Mouse (Mus musculus) ovary, adult 2 months (tissue): ENCODE measurements around the gene Traf4. TPM values are rescaled to one million over a fixed set of nuclear protein-coding genes. Genes with fewer than 3 reads are reported as not detected.

Experiments used
- polyA plus RNA-seq: library from polyadenylated mRNA; depleted of rRNA; stranded (reverse); fragments of >200 nt; gene quantifications from 2 replicates; pipeline ENCODE4 v1.2.3, GENCODE M21; 2012; rRNA removed

Traf4 gene
- polyA plus RNA-seq: 122 and 141 TPM in 2 replicates

DNA sequence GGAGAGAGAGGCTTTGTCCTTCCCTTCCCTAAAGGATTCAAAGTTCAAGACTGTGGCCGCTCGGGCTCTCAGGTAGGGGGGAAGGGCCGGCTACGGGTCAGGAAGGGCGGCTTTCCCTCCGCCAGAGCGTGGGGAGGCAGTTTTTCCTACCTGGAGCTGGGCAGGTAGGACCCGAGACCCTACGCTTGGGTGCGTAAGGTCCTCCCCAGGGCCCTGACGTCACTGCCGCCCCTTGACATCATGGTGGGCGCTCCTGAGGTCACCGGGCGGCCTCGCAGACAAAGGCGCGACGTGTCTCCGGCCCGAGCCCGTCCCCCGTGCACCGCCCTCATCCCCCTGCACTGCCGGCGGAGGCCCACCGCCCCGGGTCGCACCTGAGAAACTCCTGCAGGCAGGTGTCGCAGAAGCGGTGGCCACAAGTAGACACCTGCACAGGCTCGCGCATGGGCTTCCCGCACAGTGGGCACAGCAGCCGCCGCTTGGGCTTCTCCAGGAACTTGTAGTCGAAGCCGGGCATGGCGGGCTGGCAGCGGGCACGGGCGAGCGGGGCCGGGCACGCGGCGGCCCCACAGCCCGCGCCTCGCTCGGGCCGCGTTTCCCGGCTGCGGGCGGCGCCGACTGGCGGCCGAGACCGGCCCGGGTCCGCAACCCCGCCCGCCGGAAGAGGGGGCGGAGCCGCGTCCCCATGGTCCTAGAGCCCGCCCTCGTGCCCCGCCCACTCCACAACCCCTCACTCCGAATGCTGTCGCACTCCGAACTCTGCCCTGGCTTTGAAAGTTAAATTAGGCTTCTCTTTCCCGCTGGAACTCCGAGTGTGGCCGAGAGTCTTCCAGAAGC lies at the start of gene Traf4:
TSS of gene Traf4 (minus strand) at position 666 of the 837 bp plus-strand sequence.

DNA sequence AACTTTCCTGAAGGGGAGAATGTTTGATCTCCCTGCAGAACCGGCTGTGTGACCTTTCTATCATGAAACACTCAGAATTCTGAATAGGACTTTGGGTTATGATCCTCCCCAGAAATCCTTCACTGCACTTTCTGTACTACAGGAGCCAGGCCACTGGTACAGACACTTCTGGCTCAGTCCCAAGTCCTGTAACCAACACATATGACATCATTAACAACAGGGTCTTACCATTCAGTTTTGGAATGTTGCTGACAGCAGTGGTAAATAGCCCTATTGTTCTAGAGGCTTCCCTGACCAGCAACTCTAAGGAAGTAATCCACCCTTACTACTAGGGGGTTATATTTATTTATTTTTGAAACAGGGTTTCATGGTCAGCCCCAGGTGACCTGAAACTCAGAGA lies 27.7 kb upstream of the Traf4 start, which contains the start of gene Proca1:
TSS of gene Proca1 (plus strand) at position 280 of the 400 bp plus-strand sequence.

GRCm38 (mm10) chr11:78188331-78189233 lies 23.2 kb upstream of the Traf4 start, which contains the start of gene Rab34:
Gene Rab34 (plus strand): TSS chr11:78188430.

DNA sequence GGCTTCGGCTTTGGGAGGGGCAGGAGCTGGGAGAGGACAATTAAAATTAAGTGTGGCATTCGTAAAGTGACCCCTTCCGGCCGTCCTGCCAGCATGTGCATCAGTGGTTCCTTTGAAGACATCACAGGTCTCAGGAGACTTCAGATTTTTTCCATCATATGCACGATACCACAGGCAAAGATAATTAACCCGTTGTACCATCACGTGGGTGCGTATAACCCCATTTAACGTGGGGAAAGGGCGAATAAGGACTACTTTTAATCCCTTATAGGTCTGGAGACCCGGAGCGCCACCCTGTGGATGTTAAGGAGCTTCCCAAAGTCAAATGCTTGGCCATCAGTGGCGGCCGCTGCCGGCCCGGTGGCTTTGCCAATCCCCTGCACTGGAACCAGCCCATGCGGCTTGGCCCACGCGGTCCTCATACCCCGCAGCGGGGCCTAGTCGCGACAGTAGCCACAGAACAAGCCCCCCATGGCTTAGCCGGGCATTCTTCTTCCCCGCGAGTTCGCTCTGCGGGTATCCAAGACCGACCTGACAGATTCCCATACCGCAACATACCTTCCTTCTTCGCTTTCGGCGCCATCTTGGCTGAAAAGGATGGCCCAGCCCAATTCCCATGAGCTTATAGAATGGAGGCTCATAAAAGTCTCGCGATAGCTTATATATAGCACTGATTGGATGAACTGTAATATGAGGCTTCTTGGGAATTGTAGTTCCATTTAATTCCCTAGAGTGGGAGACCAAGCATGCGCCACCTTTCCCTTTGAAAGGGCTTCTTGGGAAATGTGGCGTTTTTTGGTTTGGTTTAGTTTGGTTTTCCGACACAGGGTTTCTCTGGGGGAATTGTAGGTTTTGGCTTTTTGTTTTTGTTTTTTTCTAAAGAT lies 17.8 kb upstream of the Traf4 start, which contains the start of gene Rpl23a:
TSS of gene Rpl23a (minus strand) at position 624 of the 884 bp plus-strand sequence.

DNA sequence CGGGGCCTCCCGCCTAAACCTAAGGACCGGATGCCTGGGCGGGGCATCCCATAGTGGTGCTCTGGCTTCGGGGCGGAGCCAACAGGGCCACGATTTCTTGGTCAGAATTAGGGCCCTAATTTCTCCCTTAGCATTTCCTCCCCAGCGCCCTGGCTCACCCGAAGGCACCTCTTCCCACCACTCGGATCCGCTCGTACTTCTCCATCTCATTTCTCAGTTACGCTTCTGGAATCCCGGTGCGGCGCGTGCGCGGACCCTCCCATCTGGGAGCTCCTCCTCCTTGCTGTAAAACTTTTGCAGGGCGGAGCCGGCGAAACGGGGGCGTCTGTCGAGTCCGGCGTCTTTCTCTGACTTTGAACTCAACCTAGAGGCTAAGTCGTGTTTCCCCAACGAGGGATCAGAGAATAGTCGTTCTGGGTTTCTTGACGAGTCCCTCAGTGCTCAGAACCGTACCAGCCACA lies 11.0 kb upstream of the Traf4 start, which contains the start of the genes Nek8 and Tlcd1:
TSS of gene Nek8 (minus strand) at position 274 of the 461 bp plus-strand sequence.
TSS of gene Tlcd1 (plus strand) at position 310 of the 461 bp plus-strand sequence.

Other genes with a start within 250 kb of the Traf4 start
- gene Sez6, start 234.8 kb downstream of the Traf4 start, polyA plus RNA-seq: 2.8 and 3.3 TPM in 2 replicates
- 54.3 and 67.9 TPM in 2 replicates for gene Phf12, start 182.8 kb downstream of the Traf4 start, polyA plus RNA-seq
- 19.7 TPM in 2 replicates for gene Dhrs13, start 133.3 kb downstream of the Traf4 start, polyA plus RNA-seq
- gene Flot2, start 127.7 kb downstream of the Traf4 start, polyA plus RNA-seq: 130 and 137 TPM in 2 replicates
- gene Eral1, start 85.2 kb downstream of the Traf4 start, polyA plus RNA-seq: 38.3 and 49.4 TPM in 2 replicates
- gene Fam222b, start 70.9 kb downstream of the Traf4 start, polyA plus RNA-seq: 30.4 and 47.6 TPM in 2 replicates
- 34.2 and 34.3 TPM in 2 replicates for gene Nek8, start 11.1 kb upstream of the Traf4 start, polyA plus RNA-seq
- 100 and 122 TPM in 2 replicates for gene Tlcd1, start 11.1 kb upstream of the Traf4 start, polyA plus RNA-seq
- 166 and 182 TPM in 2 replicates for gene Rpl23a, start 18.0 kb upstream of the Traf4 start, polyA plus RNA-seq
- 162 and 227 TPM in 2 replicates for gene Rab34, start 22.8 kb upstream of the Traf4 start, polyA plus RNA-seq
- gene Proca1, start 27.8 kb upstream of the Traf4 start, polyA plus RNA-seq: 0.90 and 1.1 TPM in 2 replicates
- gene Sdf2, start 80.2 kb upstream of the Traf4 start, polyA plus RNA-seq: 160 and 201 TPM in 2 replicates
- gene Supt6, start 80.4 kb upstream of the Traf4 start, polyA plus RNA-seq: 17.8 and 25.3 TPM in 2 replicates
- gene 2610507B11Rik, start 96.2 kb upstream of the Traf4 start, polyA plus RNA-seq: 88.4 and 89.1 TPM in 2 replicates
- 0.15 and 0.23 TPM in 2 replicates for gene BC030499, start 125.3 kb upstream of the Traf4 start, polyA plus RNA-seq
- gene Spag5, start 135.9 kb upstream of the Traf4 start, polyA plus RNA-seq: 11.1 and 11.4 TPM in 2 replicates
- gene Aldoc, start 157.4 kb upstream of the Traf4 start, polyA plus RNA-seq: 67.1 and 68.0 TPM in 2 replicates
- gene Pigs, start 162.8 kb upstream of the Traf4 start, polyA plus RNA-seq: 107 and 137 TPM in 2 replicates
- 97.4 and 148 TPM in 2 replicates for gene Unc119, start 177.9 kb upstream of the Traf4 start, polyA plus RNA-seq
- not detected in 2 replicates for gene Foxn1, start 221.0 kb upstream of the Traf4 start, polyA plus RNA-seq